Mouse (Mus musculus) gastrocnemius, postnatal 25 days (tissue): Measurements from ENCODE around the gene Ly6g6d. TPM values are rescaled to one million over a fixed set of nuclear protein-coding genes. Genes with fewer than 3 reads are reported as not detected.
A peak's percentile ranks its signal among the peaks of the same experiment; 100 is the strongest.

Experiments
- DNase-seq: peaks from one replicate; pipeline ENCODE4 v3.0.0; 2022
- total RNA-seq, 2 experiments: library from RNA; stranded (reverse); gene quantifications; 1 replicate in 1 of 2; 2 replicates in 1 of 2; pipeline ENCODE4 v1.2.3; 2021

The Ly6g6d gene
- total RNA-seq, 2 experiments from 2014 or later: 0.51 to 0.72 TPM

DNA sequence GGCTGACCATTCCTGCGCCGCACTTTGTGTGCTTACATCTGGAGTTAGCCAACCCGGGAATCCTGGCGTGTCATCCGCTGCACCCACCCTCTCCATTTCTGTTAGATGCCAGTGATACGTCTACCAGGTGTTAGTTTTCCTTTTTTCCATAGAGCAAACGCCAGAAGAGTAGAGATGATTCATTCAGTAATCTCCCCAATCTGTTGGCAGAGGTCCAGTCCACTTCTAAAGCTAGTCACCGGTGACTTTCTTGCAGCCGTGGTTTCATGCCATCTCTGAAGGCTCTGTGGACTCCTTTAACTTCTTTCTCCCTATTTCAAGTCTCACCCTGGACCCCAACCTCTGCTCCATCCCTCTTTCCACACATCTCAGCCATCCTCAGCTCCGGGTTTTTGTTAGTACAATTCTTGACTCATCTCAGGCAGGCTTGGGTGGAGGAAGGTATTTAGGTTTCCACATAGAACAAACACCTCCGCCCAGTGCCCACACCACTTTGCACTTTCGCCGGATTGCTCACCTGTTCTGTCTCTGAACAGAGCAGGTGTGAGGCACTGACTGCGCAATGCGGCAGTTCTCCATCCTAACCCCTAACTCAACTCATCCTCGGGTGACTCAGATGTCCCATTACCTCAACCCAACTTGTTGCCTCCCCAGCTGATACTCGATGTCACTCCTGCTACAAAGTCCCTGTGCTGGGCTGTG, 9.5 kb downstream of the Ly6g6d start:
- no peak for DNase-seq

DNA sequence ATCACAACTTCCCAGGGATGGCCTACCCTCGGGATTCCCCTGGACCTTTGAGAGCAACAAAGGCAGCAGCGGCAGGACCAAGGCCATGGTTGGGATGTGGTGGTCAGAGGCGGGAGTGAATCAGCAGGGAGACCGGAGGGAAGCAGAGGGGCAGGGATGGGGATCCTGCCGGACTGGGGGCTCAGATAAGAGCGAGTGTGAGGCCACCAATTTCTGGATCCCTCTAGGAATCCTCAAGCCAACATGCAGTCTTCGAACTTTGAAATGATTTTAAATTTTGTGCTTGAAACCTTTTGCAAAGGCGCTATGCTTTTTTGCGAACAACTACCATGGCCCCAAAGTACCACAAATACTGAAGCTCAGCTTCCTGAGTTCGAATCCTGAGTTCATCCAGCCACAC, 11.8 kb downstream of the Ly6g6d start, which contains the start of gene Mpig6b:
Gene Mpig6b (minus strand): TSS at position 101 of the 400 bp plus-strand sequence.
- no peak for DNase-seq

DNA sequence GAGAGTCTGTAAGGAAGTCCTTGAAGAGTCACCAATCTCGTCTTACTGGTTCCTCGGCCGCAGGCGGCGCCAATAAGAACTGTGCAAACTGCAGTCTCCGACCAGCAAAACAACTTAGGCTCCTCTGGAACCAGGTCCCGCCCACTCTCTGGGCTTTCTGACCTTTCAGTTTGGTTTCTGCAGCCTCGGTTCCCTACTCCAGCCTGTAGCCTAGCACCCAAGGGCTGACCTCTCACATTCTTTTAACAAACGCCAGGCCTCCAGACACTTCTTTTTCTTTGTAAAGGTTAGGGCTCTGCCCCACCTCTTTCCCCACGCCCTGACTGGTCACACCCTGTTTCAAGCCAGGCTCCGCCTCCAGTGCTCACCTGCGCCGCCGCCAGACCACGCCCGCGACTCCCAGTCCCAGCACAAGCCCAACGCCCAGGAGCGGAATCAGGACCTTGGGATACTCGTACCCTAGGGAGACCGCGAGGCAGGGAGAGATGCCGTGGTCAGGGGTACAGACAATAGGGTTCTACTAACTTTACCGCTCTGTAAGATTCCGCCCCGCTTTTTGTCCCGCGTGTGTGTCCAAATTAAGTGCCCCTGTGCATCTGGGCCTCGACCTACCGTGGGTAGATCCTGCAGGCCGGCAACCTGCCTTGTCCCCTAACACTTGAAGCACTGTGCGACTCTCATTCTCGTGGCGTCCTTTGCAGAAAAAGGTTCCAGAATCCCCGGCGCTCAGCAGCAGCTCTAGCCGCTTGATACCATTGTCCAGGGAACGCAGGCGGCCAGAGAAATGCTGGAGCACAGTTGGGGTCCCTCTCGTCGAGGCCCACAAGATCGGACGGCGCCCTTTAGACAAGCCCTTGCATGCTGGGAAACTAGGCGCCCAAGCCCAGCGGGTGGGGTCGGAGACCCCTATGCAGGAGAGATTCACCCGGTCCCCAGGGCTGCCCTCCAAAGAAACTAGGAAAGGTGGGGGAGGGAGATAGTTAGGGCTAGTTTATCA, 12.6 kb downstream of the Ly6g6d start, which contains the start of gene Ly6g6c:
Gene Ly6g6c (plus strand): TSS at position 438 of the 997 bp plus-strand sequence.
- DNase-seq: peak; percentile 46

DNA sequence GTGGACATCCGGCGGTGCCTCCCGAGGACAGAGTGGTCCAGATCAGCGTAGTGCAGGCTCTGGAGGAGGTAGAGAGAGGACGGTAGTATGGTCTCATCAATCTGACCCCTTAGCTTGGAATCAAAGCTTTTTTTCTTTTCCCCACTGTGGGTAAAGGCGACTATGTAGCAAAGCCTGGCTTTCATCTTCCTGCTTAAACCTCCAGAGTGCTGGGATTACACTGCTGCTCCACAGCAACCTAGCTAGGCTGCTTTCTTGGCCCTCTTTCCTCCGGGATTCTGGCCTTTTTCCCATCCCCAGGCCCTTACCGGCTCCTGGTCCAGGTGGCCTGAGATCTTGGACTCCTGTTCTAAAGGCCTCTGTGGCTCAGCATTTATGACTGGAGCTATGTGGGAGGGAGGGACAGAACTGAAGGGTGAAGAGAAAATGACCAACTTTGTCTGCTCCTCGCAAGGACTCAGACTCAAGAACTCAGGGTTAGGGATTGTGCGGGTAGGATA, 13.4 kb downstream of the Ly6g6d start:
- DNase-seq: no peak

DNA sequence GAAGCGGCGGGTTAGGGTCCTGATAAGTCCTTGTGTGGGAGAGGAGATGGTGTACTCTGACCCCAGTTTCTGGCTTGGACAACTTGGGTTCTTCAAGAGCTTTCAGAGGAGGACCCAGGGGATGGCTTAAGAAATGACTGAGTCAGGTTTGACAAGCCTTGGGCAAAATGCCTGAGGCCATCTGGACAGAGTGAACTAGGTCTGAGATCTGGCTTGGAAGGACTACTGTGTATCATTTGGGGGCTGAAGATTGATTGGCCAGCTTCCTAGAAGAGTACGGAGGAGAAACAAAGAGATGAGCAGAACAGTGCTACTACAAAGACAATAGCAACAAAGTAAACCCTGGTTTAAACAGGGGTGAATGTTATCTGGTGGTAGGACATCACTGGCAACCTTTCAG, 14.4 kb downstream of the Ly6g6d start:
- no peak for DNase-seq

DNA sequence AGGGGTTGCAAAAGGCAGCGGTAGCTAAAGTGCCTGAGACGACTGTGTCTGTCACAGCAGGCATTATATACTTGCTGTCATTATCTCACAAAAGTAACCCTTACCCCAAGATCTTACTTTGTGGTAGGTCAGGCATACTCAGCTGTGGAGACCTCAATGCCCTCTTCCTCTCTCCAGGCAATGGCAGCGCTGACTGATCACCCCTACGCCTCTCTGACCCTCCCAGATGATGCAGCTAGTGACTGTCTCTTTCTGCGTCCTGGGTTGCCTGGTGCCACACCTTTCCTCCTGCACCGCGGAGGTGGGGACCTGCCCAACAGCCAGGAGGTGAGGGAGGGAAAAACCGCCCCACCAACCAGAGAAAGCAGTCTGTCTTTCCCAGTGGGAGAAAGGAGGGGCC, 16.6 kb downstream of the Ly6g6d start:
- no peak for DNase-seq

DNA sequence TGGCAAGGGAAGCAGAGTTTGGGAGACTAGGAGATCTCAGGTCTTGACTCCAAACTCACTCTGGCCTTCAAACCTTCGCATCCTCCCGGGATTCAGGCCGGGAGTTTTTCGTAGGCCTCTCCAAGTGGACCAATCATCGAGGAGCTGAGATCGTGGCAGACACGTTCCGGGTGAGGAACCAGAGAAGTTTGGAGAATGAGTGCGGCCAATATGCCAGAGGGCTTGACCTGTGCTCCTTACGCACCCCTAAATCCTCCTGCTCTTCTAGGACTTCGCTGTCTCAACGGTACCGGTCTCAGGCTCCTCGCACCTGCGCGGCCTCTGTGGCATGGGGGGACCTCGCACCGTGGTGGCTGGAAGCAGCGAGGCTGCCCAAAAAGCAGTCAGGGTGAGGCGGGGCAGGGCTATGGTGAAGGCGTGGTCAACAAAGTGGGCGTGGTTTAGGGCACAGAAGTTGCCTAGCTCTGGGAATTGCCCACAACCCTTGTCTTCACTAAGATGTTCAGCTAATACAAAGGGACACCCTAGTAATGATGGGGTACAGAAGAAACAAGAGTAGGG, 17.0 kb downstream of the Ly6g6d start:
- peak; percentile 20 for DNase-seq

DNA sequence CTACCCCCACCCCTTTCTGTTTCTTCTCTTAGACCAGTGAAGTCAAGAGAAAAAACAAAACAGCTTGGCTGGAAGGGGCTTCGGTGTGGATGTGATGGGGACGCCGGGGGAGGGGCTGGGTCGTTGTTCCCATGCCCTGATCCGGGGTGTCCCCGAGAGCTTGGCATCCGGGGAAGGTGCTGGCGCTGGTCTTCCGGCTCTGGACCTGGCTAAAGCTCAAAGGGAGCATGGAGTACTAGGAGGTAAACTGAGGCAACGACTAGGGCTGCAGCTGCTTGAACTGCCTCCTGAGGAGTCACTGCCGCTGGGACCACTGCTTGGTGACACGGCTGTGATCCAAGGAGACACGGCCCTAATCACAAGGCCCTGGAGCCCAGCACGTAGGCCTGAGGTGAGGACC, 17.8 kb downstream of the Ly6g6d start:
- DNase-seq: peak; percentile 16

DNA sequence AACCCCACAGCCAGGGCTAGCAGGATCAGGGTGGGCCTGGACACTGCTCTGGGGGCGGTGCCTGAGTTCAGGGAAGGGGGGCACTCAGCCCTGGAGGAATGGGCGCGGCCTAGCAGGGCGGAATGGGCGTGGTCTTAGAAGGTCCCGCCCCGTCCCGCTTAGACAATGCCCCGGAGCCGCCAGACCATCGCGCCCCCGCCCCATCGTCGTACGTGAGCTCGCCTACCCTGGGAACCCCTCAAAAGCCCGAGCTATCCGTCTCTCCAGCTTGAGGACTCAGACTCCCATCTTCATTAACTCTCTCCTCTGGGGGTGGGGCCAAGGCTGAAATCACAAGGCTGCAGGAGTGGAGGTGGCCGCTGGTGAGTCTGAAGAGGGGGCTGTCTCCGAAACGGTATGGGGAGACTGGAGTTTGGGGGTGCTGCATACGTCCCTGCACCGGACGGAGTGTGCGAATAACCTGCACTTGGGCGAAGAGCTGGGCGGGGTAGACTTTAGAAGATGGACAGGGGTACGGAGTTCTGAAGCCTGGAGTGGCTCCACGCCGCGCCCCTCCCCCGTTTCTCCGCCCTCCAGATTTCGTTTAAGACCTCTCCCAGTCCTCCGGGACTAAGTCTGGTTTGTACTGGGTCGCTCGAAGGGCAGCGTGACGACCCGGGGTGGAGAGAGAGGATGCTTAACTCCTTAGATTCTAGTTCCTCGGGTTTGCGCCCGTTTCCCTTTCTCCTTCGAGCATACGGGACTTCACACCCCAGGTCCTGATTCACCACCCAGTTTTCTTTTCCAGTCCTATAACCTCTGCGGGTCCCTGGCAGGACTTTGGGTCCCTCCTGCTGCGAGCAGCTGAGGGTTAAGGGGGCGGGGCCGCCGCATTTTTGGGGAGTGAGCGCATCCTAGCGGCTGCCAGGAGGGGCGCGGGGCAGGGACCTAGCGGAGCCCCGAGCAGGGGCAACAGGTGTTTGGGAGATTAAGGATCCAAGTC, 18.7 kb downstream of the Ly6g6d start, which contains the start of gene Ddah2:
Gene Ddah2 (plus strand): TSS at position 125 of the 982 bp plus-strand sequence.
- peak; percentile 89 for DNase-seq

DNA sequence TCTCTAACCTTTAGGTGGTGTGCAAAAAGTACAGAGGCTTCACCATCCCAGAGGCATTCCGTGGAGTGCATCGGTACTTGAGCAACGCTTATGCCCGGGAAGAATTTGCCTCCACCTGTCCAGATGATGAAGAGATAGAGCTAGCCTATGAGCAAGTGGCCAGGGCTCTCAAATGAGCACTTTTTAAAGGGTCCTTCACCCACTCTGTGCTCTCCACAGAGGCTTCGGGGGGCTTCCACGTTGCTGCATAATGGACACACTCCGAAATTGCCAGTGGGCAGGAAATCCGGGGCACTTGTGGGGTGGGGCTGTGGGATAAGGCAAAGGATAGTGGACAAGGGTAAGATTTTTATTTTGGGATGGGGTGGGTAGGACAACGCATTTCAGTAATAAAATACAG, 19.5 kb downstream of the Ly6g6d start:
- no peak for DNase-seq

DNA sequence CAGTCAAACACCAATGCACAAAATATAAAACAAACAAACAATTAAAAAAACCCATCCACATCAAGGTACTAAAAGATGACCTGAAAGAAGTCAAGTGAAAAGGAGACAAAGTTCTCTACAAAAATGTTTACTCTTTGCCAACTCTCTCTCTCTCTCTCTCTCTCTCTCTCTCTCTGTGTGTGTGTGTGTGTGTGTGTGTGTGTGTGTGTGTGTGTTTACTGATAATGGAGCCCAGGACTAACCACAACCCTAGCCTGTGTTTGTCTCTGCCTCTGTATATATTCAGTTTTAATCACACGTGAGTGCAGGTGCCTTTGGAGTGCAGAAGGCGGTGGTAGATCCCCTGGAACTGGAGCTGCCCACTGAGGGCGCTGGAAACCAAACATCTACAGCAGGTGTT, 20.8 kb downstream of the Ly6g6d start:
- no peak for DNase-seq

DNA sequence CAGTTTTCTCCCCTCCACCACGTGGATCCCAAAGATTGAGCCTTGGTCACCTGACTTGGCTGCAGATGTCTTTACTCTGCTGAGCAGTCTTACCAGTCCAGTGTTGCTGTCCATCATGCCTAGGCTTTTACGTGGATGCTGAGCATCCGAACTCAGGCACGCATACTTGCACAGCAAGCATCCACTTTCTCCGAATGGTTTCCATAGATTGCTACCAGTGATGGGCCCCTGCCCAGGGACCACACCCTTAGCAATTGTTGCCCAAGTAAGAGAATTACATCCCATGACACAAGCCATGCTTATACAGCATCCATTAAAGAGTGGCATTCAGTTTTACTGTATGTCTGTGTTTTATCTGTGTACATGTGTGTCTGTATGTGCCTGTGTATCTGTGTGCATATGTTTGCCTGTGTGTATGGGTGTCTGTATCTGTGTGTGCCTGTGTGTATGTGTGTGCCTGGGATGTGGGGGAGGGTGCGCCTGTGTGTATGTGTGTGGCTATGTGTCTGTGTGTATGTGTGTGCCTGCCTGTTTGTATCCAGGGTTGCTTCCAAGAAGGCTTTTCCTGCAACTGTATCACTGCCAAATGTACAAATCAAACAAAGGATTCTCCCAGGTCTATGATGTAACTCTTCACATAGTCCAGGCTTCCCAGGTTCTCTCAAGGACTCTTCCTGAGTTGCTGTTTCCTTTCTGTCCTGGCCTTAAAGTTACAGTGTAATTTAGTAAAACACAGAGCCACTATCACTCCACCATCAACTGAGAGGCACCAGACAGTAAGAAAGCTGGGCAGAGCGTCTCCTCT, 22.0 kb downstream of the Ly6g6d start:
- DNase-seq: no peak

DNA sequence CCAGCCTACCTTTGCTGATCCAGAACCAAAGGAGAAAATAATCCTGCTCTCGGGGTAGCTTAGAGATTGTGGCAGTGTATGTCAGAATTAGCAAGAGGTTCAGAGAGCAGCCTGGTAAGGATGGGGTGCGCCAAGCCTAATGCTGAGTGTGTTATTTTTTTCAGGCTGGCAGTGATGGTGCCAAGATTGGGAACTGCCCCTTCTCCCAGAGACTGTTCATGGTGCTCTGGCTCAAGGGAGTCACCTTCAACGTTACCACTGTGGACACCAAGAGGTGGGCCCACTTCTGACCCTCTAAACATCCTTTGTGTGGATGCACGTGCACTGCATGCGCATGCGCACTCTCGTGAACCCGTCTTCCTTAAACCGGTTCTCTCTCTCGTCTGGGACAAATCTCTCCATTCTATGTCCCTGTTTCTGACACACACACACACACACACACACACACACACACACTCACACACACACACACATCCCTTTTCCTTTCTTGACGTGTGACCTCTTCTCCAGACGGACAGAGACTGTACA, 25.5 kb downstream of the Ly6g6d start:
- DNase-seq: no peak

DNA sequence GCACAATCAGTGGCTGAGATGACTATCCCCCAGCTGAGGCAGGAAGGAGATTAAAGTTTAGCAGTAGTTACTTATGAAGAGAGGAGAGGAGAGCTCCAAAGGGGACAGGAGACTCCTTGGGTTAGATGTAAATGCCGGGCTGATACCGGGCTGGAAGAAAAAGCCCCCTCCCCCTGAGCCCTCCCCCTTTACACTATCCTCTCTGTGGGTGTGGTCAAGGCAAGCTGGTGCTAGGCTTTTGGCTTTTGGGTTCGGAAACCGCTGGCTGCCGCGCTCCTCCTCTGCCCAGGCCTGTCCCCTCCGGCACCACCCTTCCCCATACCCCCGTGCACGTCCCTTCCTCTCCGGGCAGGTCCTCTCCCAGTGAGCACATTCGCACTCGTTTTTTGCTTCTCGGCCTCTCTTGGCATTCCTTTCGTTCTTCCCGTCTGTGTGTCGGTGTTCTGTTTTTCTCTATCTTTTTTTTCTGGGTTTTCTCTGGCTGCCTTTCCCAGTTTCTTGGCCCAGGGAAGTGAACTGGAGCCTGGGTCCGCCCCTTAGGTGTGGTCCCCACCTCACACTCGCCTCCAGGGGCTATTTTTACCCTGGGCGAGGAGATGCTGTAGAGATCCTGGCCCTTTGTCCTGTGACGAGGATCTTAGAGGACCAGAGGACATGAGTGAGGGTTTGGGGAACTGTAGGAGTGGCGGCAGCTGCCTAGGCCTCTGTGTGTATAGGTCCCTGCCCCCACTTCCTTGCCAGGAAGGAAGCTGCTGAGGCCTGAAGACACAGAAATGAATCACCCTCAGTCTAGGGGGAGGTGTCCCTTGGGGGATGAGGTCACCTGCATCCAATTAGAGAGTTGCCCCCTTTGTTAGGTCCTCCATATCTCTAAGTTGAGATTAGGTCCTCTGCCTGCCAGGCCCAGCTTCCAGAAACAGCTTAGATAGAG, 26.4 kb downstream of the Ly6g6d start:
- peak; percentile 72 for DNase-seq

DNA sequence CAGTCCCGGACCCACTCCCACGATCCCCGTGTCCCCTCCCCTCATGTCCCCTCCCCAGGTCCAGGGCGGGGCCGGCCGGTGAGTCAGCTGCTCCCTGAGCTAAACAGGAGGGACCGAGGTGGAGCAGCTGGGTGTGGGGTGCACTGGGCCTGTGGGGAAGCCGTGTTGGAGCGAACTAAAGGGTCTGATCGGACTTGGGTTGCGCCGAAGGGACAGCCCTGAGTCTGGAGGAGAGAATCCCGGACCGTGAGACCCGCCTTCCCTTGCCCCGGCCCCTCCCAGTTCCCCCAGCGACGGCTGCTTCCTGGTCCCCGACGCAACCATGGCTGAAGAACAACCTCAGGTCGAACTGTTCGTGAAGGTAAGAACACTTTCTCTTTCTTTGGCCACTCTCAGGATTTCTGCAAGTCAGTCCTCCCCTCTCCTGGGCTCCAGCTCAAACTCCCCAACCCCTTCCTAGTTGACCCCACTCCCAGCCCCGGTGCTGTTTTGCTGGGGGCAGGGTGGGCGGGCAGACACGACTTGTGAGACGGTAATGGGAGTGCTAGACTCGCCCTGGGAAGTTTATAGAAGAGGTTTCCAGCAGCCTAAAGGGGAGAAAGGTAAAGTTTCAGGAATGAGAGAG, 27.6 kb downstream of the Ly6g6d start:
- DNase-seq: peak; percentile 80

DNA sequence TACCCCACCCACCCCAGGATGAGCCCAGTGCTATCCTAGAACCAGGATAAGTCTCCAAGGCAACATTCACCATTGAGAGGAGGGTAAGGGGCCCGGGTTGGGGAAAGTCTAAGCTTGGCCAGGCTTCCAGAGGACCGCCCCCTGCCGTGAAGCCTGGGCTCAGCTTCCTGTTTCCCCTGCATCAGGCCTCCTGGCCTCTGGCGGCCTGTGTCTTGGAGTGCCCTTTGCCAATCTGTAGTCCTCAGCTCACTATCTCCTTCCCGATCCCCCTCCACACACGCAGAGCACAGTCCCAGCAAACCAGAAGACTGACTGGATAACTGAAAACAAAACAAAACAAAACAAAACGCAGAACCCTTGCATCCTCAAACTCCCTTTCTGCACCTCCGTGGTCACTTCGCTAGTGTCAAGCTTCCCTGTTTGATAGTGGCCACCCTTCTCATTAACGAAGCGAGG, 28.3 kb downstream of the Ly6g6d start, which contains the start of gene Clic1:
Gene Clic1 (plus strand): TSS at position 406 of the 456 bp plus-strand sequence.
- DNase-seq: peak; percentile 58

DNA sequence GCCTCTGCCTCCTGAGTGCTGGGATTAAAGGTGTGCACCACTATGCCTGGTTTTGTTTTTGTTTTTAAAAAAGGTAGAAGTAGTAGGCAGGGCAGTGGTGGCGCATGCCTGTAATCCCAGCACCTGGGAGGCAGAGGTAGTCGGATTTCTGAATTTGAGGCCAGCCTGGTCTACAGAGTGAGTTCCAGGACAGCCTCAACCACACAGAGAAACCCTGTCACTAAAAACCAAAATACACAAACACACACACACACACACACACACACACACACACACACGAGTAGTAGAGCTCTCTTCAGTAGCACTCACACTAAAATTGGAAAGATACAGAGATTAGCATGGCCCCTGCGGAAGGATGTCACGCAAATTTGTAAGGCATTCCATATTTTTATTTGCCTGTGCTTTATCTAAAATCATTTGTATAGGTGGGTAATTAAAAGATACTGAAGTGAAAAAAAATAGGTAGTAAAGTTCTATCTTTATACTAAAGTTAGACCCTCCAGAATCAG, 28.9 kb downstream of the Ly6g6d start:
- DNase-seq: no peak
